Mouse (Mus musculus): Measurements from ENCODE around the gene Fap. TPM values are rescaled to one million over a fixed set of nuclear protein-coding genes. Genes with fewer than 3 reads are reported as not detected.

The Fap gene
- not detected in 2 replicates for polyA plus RNA-seq (2012; ENCODE audit: insufficient read depth, low replicate concordance)

- no peak within 1 kb of the TSS for H3K4me3 ChIP-seq (replicated peaks)
- no peaks in the 10 kb centered on the region for H3K9me3 ChIP-seq
- H3K27me3 ChIP-seq (replicated peaks), result no peaks in the 10 kb centered on the region
- H3K4me1 ChIP-seq, result peaks cover 17% of the 10 kb centered on the region
- H3K36me3 ChIP-seq (replicated peaks; ENCODE audit: low read length), result no peaks in the 10 kb centered on the region
- TF ChIP-seq GATA1 (IDR thresholded peaks at IDR 0.05; ENCODE audit: borderline replicate concordance, low read length), result no peak
- no peak for TF ChIP-seq FLI1 (IDR thresholded peaks at IDR 0.05; ENCODE audit: low read length)
Measured at GRCm38 (mm10) chr2:62573753-62574159, at the start of gene Fap. Gene Fap, minus strand, starts transcription at chr2:62574075.

- TF ChIP-seq GATA1 (IDR thresholded peaks at IDR 0.05; ENCODE audit: borderline replicate concordance, low read length) (no peak), FLI1 (IDR thresholded peaks at IDR 0.05; ENCODE audit: low read length) (no peak)
- peaks cover 22% of the 10 kb centered on the region for H3K36me3 ChIP-seq (replicated peaks; ENCODE audit: low read length)
- no peak overlapping the region for H3K4me3 ChIP-seq (replicated peaks)
- H3K27me3 ChIP-seq (replicated peaks), result no peaks in the 10 kb centered on the region
- peaks cover 16% of the 10 kb centered on the region for H3K4me1 ChIP-seq
- H3K9me3 ChIP-seq, result no peaks in the 10 kb centered on the region
Measured at GRCm38 (mm10) chr2:62623024-62623441, 49.2 kb upstream of the Fap start.

DNA sequence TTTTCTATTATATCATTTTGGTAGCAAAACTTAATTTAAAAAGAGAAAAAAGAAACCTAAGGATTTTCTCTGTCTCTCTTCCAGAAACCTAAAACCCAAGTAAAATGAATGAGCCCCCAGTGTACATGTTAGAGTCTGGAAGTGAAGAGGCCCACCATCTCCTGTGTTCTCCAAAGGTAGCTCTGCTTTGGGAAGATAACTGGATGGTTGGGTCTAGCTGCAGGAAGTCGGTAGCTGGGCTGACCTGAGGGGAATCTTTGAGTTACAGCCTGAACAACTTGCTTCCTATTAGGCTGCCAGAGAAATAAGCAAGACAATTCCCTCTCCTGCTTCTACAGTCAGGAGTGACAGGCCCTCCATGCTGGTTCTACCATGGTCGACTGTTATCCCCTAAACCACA lies 45.8 kb upstream of the Fap start:
- H3K4me3 ChIP-seq (replicated peaks), result no peak overlapping the region
- no peak for TF ChIP-seq GATA1 (IDR thresholded peaks at IDR 0.05; ENCODE audit: borderline replicate concordance, low read length)
- TF ChIP-seq FLI1 (IDR thresholded peaks at IDR 0.05; ENCODE audit: low read length), result no peak
- H3K27me3 ChIP-seq (replicated peaks), result no peaks in the 10 kb centered on the region
- no peaks in the 10 kb centered on the region for H3K9me3 ChIP-seq
- H3K4me1 ChIP-seq, result peaks cover 16% of the 10 kb centered on the region
- peaks cover 36% of the 10 kb centered on the region for H3K36me3 ChIP-seq (replicated peaks; ENCODE audit: low read length)

- Histone ChIP-seq H3K36me3 (replicated peaks; ENCODE audit: low read length) (peaks cover 37% of the 10 kb centered on the region), H3K4me3 (replicated peaks) (no peak overlapping the region), H3K9me3 (no peaks in the 10 kb centered on the region), H3K27me3 (replicated peaks) (no peaks in the 10 kb centered on the region), H3K4me1 (peaks cover 16% of the 10 kb centered on the region)
- TF ChIP-seq GATA1 (IDR thresholded peaks at IDR 0.05; ENCODE audit: borderline replicate concordance, low read length), result no peak
- no peak for TF ChIP-seq FLI1 (IDR thresholded peaks at IDR 0.05; ENCODE audit: low read length)
Measured at GRCm38 (mm10) chr2:62618934-62619341, 45.1 kb upstream of the Fap start.

DNA sequence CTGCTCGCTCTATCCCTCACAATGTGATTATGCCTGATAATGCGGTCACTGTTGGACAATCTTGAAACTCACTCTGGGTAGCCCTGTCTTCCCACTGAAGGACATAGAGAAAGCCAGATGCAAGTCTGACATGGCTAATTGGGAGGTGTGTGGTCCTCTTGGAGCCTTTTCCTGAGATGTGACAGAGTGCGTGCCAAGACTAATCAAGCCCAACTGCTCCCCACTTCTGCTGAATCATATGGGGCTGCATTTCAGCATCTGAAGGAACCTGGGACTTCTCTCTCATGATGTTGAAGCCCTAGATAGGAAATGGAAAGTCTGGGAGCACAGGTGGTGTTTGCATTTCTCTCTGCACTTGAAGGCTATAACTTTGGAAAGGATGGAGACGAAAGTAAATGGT lies 39.3 kb upstream of the Fap start:
- peaks cover 60% of the 10 kb centered on the region for H3K36me3 ChIP-seq (replicated peaks; ENCODE audit: low read length)
- H3K9me3 ChIP-seq, result no peaks in the 10 kb centered on the region
- no peaks in the 10 kb centered on the region for H3K27me3 ChIP-seq (replicated peaks)
- H3K4me1 ChIP-seq, result peaks cover 4% of the 10 kb centered on the region; the same call in 1 of the 2 replicates
- no peak for TF ChIP-seq GATA1 (IDR thresholded peaks at IDR 0.05; ENCODE audit: borderline replicate concordance, low read length)
- no peak for TF ChIP-seq FLI1 (IDR thresholded peaks at IDR 0.05; ENCODE audit: low read length)
- H3K4me3 ChIP-seq (replicated peaks), result no peak overlapping the region

- no peaks in the 10 kb centered on the region for H3K27me3 ChIP-seq (replicated peaks)
- no peaks in the 10 kb centered on the region for H3K9me3 ChIP-seq
- H3K4me3 ChIP-seq (replicated peaks), result no peak overlapping the region
- no peaks in the 10 kb centered on the region for H3K4me1 ChIP-seq
- H3K36me3 ChIP-seq (replicated peaks; ENCODE audit: low read length), result peaks cover 57% of the 10 kb centered on the region
- TF ChIP-seq GATA1 (IDR thresholded peaks at IDR 0.05; ENCODE audit: borderline replicate concordance, low read length) (no peak), FLI1 (IDR thresholded peaks at IDR 0.05; ENCODE audit: low read length) (no peak)
Measured at GRCm38 (mm10) chr2:62606205-62606604, 32.3 kb upstream of the Fap start.

- Histone ChIP-seq H3K4me3 (replicated peaks) (no peak overlapping the region), H3K36me3 (replicated peaks; ENCODE audit: low read length) (peaks cover 56% of the 10 kb centered on the region), H3K27me3 (replicated peaks) (no peaks in the 10 kb centered on the region), H3K4me1 (no peaks in the 10 kb centered on the region), H3K9me3 (no peaks in the 10 kb centered on the region)
- TF ChIP-seq FLI1 (IDR thresholded peaks at IDR 0.05; ENCODE audit: low read length), result no peak
- TF ChIP-seq GATA1 (IDR thresholded peaks at IDR 0.05; ENCODE audit: borderline replicate concordance, low read length), result no peak
Measured at GRCm38 (mm10) chr2:62603530-62603929, 29.7 kb upstream of the Fap start.

DNA sequence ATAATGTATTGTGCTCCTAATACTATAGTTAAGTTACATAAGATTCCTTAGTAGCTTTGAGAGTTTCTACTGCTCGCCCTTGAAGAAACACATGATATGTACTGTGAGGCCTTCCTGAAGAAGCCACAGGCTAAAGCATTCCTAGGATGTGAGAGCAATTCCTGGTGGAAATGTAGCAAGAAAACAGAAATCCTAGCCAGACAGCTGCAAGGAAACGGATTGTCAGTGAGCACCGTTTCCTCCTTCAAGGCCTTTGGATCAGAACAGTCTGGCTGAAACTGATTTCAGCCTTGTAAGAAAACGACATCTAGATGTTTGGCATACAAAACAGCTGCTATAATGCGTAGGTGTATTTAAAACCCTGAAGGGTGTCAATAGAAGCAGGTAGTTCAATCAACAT lies 22.7 kb upstream of the Fap start:
- no peaks in the 10 kb centered on the region for H3K27me3 ChIP-seq (replicated peaks)
- H3K4me3 ChIP-seq (replicated peaks), result no peak overlapping the region
- H3K36me3 ChIP-seq (replicated peaks; ENCODE audit: low read length), result peaks cover 46% of the 10 kb centered on the region
- TF ChIP-seq FLI1 (IDR thresholded peaks at IDR 0.05; ENCODE audit: low read length) (no peak), GATA1 (IDR thresholded peaks at IDR 0.05; ENCODE audit: borderline replicate concordance, low read length) (no peak)
- H3K4me1 ChIP-seq, result peaks cover 5% of the 10 kb centered on the region
- H3K9me3 ChIP-seq, result no peaks in the 10 kb centered on the region

GRCm38 (mm10) chr2:62594491-62594890 lies 20.6 kb upstream of the Fap start:
- H3K4me3 ChIP-seq (replicated peaks), result no peak overlapping the region
- H3K4me1 ChIP-seq, result peaks cover 5% of the 10 kb centered on the region
- H3K27me3 ChIP-seq (replicated peaks), result no peaks in the 10 kb centered on the region
- no peaks in the 10 kb centered on the region for H3K9me3 ChIP-seq
- peaks cover 37% of the 10 kb centered on the region for H3K36me3 ChIP-seq (replicated peaks; ENCODE audit: low read length)
- TF ChIP-seq FLI1 (IDR thresholded peaks at IDR 0.05; ENCODE audit: low read length) (no peak), GATA1 (IDR thresholded peaks at IDR 0.05; ENCODE audit: borderline replicate concordance, low read length) (no peak)

DNA sequence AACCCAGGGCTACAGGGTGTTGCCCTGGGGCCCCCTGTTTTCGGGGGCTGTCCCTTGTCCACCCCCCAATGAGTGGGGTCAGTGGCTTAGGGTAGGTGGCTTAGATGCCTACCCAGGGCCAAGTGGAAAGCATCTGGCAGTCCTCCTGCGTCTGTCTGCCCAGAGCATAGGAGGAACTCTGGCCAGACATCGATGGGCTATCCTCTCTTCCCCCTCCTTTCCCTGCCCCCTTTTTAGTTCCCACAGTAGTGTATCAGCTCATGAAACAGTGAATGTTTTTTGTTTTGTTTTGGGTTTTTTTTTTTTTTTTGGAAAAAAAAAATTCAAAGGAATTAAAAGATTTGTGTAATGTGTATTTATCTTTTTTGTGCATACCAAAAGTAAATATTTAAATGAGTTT lies 17.7 kb upstream of the Fap start:
- TF ChIP-seq FLI1 (IDR thresholded peaks at IDR 0.05; ENCODE audit: low read length), result no peak
- TF ChIP-seq GATA1 (IDR thresholded peaks at IDR 0.05; ENCODE audit: borderline replicate concordance, low read length), result no peak
- Histone ChIP-seq H3K27me3 (replicated peaks) (no peaks in the 10 kb centered on the region), H3K9me3 (no peaks in the 10 kb centered on the region), H3K4me1 (peaks cover 5% of the 10 kb centered on the region), H3K36me3 (replicated peaks; ENCODE audit: low read length) (peaks cover 10% of the 10 kb centered on the region), H3K4me3 (replicated peaks) (no peak overlapping the region)

GRCm38 (mm10) chr2:62589333-62589732 lies 15.5 kb upstream of the Fap start:
- Histone ChIP-seq H3K27me3 (replicated peaks) (no peaks in the 10 kb centered on the region), H3K36me3 (replicated peaks; ENCODE audit: low read length) (no peaks in the 10 kb centered on the region), H3K9me3 (no peaks in the 10 kb centered on the region), H3K4me3 (replicated peaks) (no peak overlapping the region), H3K4me1 (peaks cover 19% of the 10 kb centered on the region)
- no peak for TF ChIP-seq FLI1 (IDR thresholded peaks at IDR 0.05; ENCODE audit: low read length)
- TF ChIP-seq GATA1 (IDR thresholded peaks at IDR 0.05; ENCODE audit: borderline replicate concordance, low read length), result no peak
